Mouse (Mus musculus): Measurements from ENCODE around the gene Vmn2r68. TPM values are rescaled to one million over a fixed set of nuclear protein-coding genes. Genes with fewer than 3 reads are reported as not detected.

The Vmn2r68 gene
- not detected in 2 replicates for polyA plus RNA-seq (2015; fragmentation: Nextera tagmentation; extraction: Ambion mirVana)

GRCm38 (mm10) chr7:85237683-85238082, at the start of gene Vmn2r68:
Gene Vmn2r68, minus strand, starts transcription at chr7:85237783.
- H3K36me3 ChIP-seq (replicated peaks): no peaks in the 10 kb centered on the region
- no peak for ATAC-seq (replicated peaks)
- H3K9ac ChIP-seq: no peak within 1 kb of the TSS
- H3K4me2 ChIP-seq: no peak within 1 kb of the TSS
- no peak within 1 kb of the TSS for H3K4me3 ChIP-seq
- no peaks in the 10 kb centered on the region for H3K9me3 ChIP-seq
- no peak within 1 kb of the TSS for H3K27ac ChIP-seq
- no peaks in the 10 kb centered on the region for H3K27me3 ChIP-seq (replicated peaks)
- no peaks in the 10 kb centered on the region for H3K4me1 ChIP-seq

Other genes with a start within 250 kb of the Vmn2r68 start
- not detected in 2 replicates for gene Vmn2r66, start 225.5 kb downstream of the Vmn2r68 start, polyA plus RNA-seq (2015; fragmentation: Nextera tagmentation; extraction: Ambion mirVana)
- gene Vmn2r67, start 81.8 kb downstream of the Vmn2r68 start, polyA plus RNA-seq (2015; fragmentation: Nextera tagmentation; extraction: Ambion mirVana): not detected in 2 replicates
- gene Vmn2r69, start 178.1 kb upstream of the Vmn2r68 start, polyA plus RNA-seq (2015; fragmentation: Nextera tagmentation; extraction: Ambion mirVana): not detected in 2 replicates

All from midbrain, embryonic 15.5 days (tissue).